Mouse (Mus musculus): ENCODE measurements at regions not wholly inside any gene's neighbourhood (a gene's known extent, or its start where the extent isn't known, plus 50 kb on each side); places are given as distances from the start of the nearest gene placed in this dataset.

DNA sequence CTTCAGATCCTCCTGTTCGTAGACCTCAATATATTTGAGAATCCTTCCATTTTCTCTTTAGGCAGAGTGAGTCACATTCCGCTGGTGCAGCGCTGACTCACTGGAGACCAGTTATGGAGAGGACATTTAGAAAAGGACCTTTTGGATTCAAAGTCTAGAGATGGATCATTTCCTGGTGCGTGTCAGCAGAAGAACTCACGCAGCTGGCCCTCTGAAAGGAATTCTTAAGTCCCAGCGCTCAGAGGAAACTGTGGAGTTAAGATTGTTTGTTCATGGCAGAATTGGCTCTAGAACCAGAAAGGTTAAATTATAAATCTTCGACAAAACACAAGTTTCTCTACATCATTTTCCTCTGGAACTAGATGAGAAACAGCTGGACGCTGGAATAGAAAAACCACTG lies 108.9 kb downstream of the Chic2 start:
- TF ChIP-seq HCFC1 (IDR thresholded peaks at IDR 0.05; ENCODE audit: borderline replicate concordance, insufficient read depth, low read length) (no peak), CHD2 (IDR thresholded peaks at IDR 0.05; ENCODE audit: low read depth, low read length) (no peak), ZNF384 (IDR thresholded peaks at IDR 0.05; ENCODE audit: low read depth, low read length) (no peak), MAFK (IDR thresholded peaks at IDR 0.05; ENCODE audit: insufficient read depth, low read depth, low read length) (no peak)
